Mouse (Mus musculus): ENCODE data around the gene Myoz1.
"Not testable (repeated sequence)": the region's sequence is repeated elsewhere in the genome, so short reads cannot be mapped to it uniquely, and the experiment has no call there.

DNA sequence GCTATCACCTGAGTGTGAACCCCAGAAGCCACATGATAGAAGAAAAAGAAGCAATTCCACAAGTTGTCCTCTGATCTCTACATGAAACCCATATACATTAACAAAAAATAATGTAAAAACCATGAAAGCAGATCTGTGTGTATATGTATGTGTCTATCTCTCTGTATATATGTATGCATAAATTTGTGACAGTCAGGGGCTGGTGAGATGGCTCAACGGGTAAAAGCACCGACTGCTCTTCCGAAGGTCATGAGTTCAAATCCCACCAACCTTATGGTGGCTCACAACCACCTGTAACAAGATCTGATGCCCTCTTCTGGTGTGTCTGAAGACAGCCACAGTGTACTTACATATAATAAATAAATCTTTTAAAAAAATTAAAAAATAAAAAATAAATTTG is 19.4 kb downstream of the Myoz1 start:
- TF ChIP-seq CTCF (IDR thresholded peaks at IDR 0.05); EP300 (IDR thresholded peaks at IDR 0.05; ENCODE audit: insufficient read depth, low read depth, low read length): not testable (repeated sequence)

Measured in heart, adult 2 months (tissue).